Mouse (Mus musculus) layer of hippocampus, adult 9-11 months (tissue): ENCODE measurements at regions not wholly inside any gene's neighbourhood (a gene's known extent, or its start where the extent isn't known, plus 50 kb on each side); places are given as distances from the start of the nearest gene placed in this dataset.

ENCODE experiments used
- DNase-seq: peaks from one replicate; pipeline ENCODE4 v3.0.0; 2022

- DNase-seq = no peak
These were observed 1154.5 kb upstream of the Lrrtm3 start for GRCm38 (mm10) chr10:65244527-65244926.

GRCm38 (mm10) chr10:65224130-65224529 is 1134.1 kb upstream of the Lrrtm3 start:
- DNase-seq = no peak

DNA sequence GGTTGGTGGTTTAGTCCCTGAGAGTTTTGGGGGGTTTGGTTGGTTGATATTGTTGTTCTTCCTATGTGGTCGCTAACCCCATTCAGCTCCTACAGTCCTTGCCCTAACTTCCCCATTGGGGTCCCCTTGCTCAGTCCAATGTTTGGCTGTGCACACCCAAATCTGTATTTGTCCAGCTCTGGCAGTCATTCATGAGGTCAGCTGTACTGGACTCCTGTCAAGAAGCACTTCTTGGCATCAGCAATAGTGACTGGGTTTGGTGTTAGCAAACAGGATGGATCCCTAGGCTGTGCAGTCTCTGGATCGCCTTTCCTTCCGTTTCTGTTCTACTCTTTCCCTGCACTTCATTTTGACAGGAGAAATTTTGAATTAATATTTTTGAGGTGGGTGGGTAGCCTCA is 1131.1 kb upstream of the Lrrtm3 start:
- no peak for DNase-seq

GRCm38 (mm10) chr10:65219251-65219650 is 1129.2 kb upstream of the Lrrtm3 start:
- peak; percentile 12 for DNase-seq

- DNase-seq = no peak
These were observed 1126.1 kb upstream of the Lrrtm3 start for GRCm38 (mm10) chr10:65216226-65216625.

GRCm38 (mm10) chr10:65215206-65215605 is 1125.1 kb upstream of the Lrrtm3 start:
- no peak for DNase-seq

- no peak for DNase-seq
These were observed 1093.6 kb upstream of the Lrrtm3 start for GRCm38 (mm10) chr10:65183659-65184058.

GRCm38 (mm10) chr10:65182597-65182996 is 1092.5 kb upstream of the Lrrtm3 start:
- DNase-seq = no peak

DNA sequence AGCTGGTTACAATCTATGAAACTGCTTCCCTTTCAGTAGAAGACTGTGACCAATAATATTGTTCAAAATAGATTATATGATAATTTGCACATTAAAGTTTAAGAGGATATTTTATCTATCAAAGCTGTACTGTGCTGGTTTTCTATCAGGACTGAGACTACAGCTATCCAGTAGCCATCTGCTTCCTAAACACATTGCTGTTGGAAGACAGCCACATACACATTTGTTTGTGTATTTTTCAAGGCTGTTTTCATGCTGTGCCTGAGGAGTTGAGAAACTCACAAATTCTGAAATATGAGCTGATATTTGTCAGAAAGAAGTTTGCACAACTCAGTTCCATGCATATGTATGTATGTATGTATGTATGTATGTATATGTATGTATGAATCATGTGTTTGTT is 1089.0 kb upstream of the Lrrtm3 start:
- DNase-seq = peak; percentile 16

DNA sequence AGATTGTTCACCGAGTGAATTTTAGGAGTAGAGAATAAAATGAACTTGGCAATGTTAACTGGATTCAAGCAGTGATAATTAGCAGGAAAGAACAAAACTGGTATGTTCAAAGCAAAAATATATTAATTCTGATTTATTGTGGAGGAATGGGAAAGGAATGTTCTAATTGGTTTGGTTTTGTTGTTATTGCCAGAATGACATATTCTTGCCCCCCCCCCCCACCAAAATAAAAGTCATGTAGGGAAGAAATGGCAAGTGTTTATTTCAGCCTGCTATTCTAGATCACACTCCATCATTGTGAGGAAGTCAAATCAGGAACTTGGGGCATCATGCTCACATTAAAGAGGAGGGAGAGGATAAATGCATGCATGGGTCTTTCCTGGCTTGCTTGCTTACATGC is 1064.1 kb upstream of the Lrrtm3 start:
- no peak for DNase-seq

GRCm38 (mm10) chr10:65124940-65125610 is 1035.0 kb upstream of the Lrrtm3 start:
- no peak for DNase-seq

DNA sequence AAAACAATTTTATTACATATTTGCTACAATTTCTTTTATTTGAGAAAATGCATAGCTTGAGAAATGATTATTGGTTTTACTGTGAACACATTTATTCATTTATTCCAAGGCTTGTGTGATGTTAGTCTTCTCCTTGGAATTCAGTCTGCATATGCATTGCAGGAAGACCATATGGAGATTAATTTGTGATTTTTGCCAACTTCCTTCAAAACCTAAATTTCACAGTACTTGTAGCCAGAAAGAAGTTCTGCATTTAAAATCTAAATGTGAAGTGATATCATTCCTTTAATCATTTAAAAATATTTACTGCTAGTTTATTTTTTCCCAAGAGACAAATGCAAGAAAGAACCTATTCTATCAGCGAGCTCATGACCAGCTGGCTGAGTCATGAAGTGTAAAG is 1028.1 kb upstream of the Lrrtm3 start:
- DNase-seq = no peak

- no peak for DNase-seq
These were observed 1024.5 kb upstream of the Lrrtm3 start for GRCm38 (mm10) chr10:65114586-65114985.

GRCm38 (mm10) chr10:65110729-65111128 is 1020.7 kb upstream of the Lrrtm3 start:
- DNase-seq = no peak

DNA sequence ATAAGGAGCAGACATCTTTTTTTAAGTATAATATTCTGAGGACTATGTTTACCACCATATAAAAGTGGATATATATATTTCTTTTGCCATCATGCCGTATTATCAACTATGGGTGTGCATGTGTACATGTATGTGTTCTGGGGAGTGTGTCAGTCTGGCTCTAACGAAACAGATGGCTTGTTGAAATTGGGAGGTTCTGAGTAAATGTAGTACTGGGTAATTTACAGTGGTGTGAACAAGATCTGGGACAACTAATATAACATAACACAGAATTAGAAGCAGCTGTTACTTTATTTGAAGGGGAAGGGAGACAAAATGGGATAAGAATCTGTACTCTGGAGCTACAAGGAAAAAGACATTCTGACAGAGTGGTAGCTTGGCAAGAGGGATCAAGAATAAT is 1017.3 kb upstream of the Lrrtm3 start:
- no peak for DNase-seq

DNA sequence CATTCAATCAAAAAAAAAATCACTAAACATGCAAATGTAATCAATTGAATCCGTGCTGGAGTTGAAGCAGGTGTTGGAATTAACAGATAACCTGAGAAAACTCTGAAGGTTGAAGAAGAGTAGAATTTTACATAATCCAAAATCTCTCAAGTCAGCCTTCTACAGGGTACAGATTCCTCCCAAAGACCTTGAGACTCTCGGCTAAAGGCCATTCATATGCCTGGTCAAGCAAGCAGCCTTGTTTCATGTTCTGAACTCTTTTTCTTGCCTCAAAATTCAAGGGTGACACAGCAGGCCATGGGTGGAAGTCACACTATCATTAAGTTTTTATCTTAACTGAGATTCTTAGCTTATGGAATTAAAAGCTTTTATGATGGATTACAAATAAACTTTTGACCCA is 994.4 kb upstream of the Lrrtm3 start:
- no peak for DNase-seq

DNA sequence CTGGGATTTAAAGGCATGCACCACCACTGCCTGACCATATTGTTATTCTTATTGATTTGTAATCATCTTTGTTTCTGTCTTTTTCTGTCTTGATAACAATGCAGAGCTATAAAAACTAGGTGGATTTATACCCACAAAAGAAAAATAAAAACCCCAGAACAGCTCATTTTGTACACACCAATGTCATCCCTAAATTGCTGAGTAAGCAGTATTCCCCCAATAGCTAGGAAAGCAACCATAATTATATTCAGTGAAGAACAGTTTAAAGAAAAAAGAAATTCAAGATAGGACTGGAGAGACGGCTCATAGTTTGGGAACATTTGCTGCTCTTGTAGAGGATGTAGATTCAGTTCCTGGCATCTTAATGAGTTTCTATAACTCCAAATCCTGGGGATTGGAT is 991.6 kb upstream of the Lrrtm3 start:
- DNase-seq = no peak

DNA sequence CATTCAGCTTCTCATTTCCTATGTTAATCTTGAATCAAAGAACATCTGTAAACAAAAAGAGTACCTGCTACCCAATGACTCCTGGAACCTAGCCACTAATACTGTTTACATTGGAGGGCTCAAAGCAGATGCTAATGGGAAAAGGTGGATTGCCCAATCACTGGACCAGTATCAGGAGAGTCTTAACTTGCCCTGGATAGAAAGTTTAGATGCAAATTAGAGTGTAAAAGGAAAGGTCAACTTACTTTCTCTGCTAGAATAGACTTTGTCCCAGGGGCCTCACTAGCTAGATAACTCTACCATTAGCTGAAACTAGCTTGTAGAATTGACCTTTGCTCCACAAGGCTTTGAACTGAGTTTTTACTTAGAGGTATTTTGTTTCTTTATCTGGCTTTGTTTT is 968.0 kb upstream of the Lrrtm3 start:
- no peak for DNase-seq
